Mouse (Mus musculus) intestine, postnatal 0 days (tissue): Measurements from ENCODE around the gene St7l. TPM values are rescaled to one million over a fixed set of nuclear protein-coding genes. Genes with fewer than 3 reads are reported as not detected.

ENCODE experiments used
- ATAC-seq: fragments of 200-750 bp; cut with Nextera tagmentation; 2 replicates; pipeline ENCODE4 v1.8.0; 2017; ENCODE audit warnings: mild to moderate bottlenecking, moderate TSS enrichment, moderate library complexity
- H3K27ac ChIP-seq: fragments of 300-500 bp; sonication (generic); 2 replicates; pipeline ENCODE4 v1.5.1; 2014; ENCODE audit warnings: mild to moderate bottlenecking, low read depth, low read length, moderate library complexity
- H3K27me3 ChIP-seq: fragments of 300-500 bp; sonication (generic); replicated peaks from 2 replicates; pipeline ENCODE4 v1.6.1; 2014; ENCODE audit warnings: low read length, mixed read lengths; ENCODE audit not compliant: control insufficient read depth, insufficient read depth
- H3K36me3 ChIP-seq: fragments of 300-500 bp; sonication (generic); 2 replicates; pipeline ENCODE4 v1.6.1; 2014; ENCODE audit warnings: mild to moderate bottlenecking, moderate library complexity; ENCODE audit not compliant: control insufficient read depth, insufficient read depth
- H3K4me1 ChIP-seq: fragments of 300-500 bp; sonication (generic); replicated peaks from 2 replicates; pipeline ENCODE4 v1.6.1; 2014; ENCODE audit warnings: antibody characterized with exemption, low read length, mixed read lengths; ENCODE audit not compliant: control insufficient read depth, insufficient read depth
- H3K4me2 ChIP-seq: fragments of 300-500 bp; sonication (generic); replicated peaks from 2 replicates; pipeline ENCODE4 v1.6.1; 2014; ENCODE audit warnings: low read depth, mild to moderate bottlenecking, moderate library complexity
- H3K4me3 ChIP-seq: fragments of 300-500 bp; sonication (generic); 2 replicates; pipeline ENCODE4 v1.5.1; 2014; ENCODE audit warnings: low read depth, low read length
- H3K9ac ChIP-seq: fragments of 300-500 bp; sonication (generic); 2 replicates; pipeline ENCODE4 v1.6.1; 2014; ENCODE audit warnings: mild to moderate bottlenecking, low read depth, low read length
- H3K9me3 ChIP-seq: fragments of 300-500 bp; sonication (generic); 2 replicates; pipeline ENCODE4 v1.6.1; 2016; ENCODE audit warnings: mixed run types; ENCODE audit not compliant: control insufficient read depth
- CTCF ChIP-seq: sonication (generic); IDR thresholded peaks from 2 replicates; pipeline ENCODE4 v1.5.1; 2016; ENCODE audit warnings: low read depth, mild to moderate bottlenecking, control low read depth, antibody characterized with exemption, moderate library complexity
- WGBS: fragments of 180-500 bp; shearing (Covaris S2); extraction: QIAGEN DNeasy Blood & Tissue Kit; methylation state at CpG from one replicate; pipeline ENCODE4 v1.1.7; 2014; 5-methylcytosine and 5-hydroxymethylcytosine counted together
- polyA plus RNA-seq: library from polyadenylated mRNA; unstranded; fragments of >200 nt; fragmentation: Nextera tagmentation; extraction: Ambion mirVana; gene quantifications from 2 replicates; pipeline ENCODE4 v1.2.1, GENCODE M21; 2015

The St7l gene
- 19.9 and 21.9 TPM in 2 replicates for polyA plus RNA-seq

GRCm38 (mm10) chr3:104863786-104864650 is at the start of gene St7l, which contains the start of gene Capza1:
TSS of gene St7l (plus strand) at chr3:104864005.
TSS of gene Capza1 (minus strand) at chr3:104864505.
- Histone ChIP-seq H3K27me3 (no peaks in the 10 kb centered on the region), H3K9me3 (no peaks in the 10 kb centered on the region), H3K4me1 (no peaks in the 10 kb centered on the region; the same call in 1 of the 2 replicates), H3K9ac (peak within 1 kb of the TSS; percentile 97), H3K4me2 (peak within 1 kb of the TSS; percentile 75), H3K4me3 (peak within 1 kb of the TSS; percentile 98), H3K36me3 (no peaks in the 10 kb centered on the region; the same call in 1 of the 2 replicates), H3K27ac (peak within 1 kb of the TSS; percentile 99)
- ATAC-seq: peak; percentile 94
- under 1% methylated on average over 43 of the region's 43 CpGs for WGBS
- TF ChIP-seq CTCF: no peak

GRCm38 (mm10) chr3:104814746-104815145 is 49.1 kb upstream of the St7l start:
- Histone ChIP-seq H3K27me3 (no peaks in the 10 kb centered on the region), H3K9me3 (no peaks in the 10 kb centered on the region), H3K4me2 (no peak overlapping the region), H3K36me3 (peaks cover 4% of the 10 kb centered on the region; the same call in 1 of the 2 replicates), H3K4me3 (no peak overlapping the region), H3K27ac (no peak overlapping the region), H3K4me1 (0 out of 2 replicates have a peak, but pooled peaks cover 6% of the 10 kb centered on the region), H3K9ac (no peak overlapping the region)
- no peak for TF ChIP-seq CTCF
- no peak for ATAC-seq
- WGBS: 95% methylated on average over 1 of the region's 1 CpGs

- Histone ChIP-seq H3K9ac (no peak overlapping the region), H3K36me3 (peaks cover 4% of the 10 kb centered on the region; the same call in 1 of the 2 replicates), H3K4me2 (peak overlapping the region; percentile 30; the same call in 1 of the 2 replicates), H3K9me3 (no peaks in the 10 kb centered on the region), H3K4me1 (0 out of 2 replicates have a peak, but pooled peaks cover 6% of the 10 kb centered on the region), H3K27ac (no peak overlapping the region), H3K27me3 (no peaks in the 10 kb centered on the region), H3K4me3 (no peak overlapping the region)
- no peak for ATAC-seq
- TF ChIP-seq CTCF: no peak
- 69% methylated on average over 2 of the region's 2 CpGs for WGBS
These were observed 48.5 kb upstream of the St7l start for GRCm38 (mm10) chr3:104815346-104815745.

GRCm38 (mm10) chr3:104816130-104816529 is 47.7 kb upstream of the St7l start:
- peak; percentile 46 for TF ChIP-seq CTCF
- no peak for ATAC-seq
- Histone ChIP-seq H3K36me3 (peaks cover 4% of the 10 kb centered on the region; the same call in 1 of the 2 replicates), H3K9ac (no peak overlapping the region), H3K4me2 (peak overlapping the region; percentile 74), H3K9me3 (no peaks in the 10 kb centered on the region), H3K27me3 (no peaks in the 10 kb centered on the region), H3K4me3 (no peak overlapping the region), H3K4me1 (0 out of 2 replicates have a peak, but pooled peaks cover 6% of the 10 kb centered on the region), H3K27ac (no peak overlapping the region)
- WGBS: 90% methylated on average over 7 of the region's 7 CpGs

- H3K27ac ChIP-seq: peak overlapping the region; percentile 96
- peak; percentile 35; the same call in 1 of the 2 replicates for TF ChIP-seq CTCF
- H3K4me1 ChIP-seq: 0 out of 2 replicates have a peak, but pooled peaks cover 13% of the 10 kb centered on the region
- peak; percentile 36 for ATAC-seq
- H3K4me2 ChIP-seq: peak overlapping the region; percentile 74
- H3K9me3 ChIP-seq: no peaks in the 10 kb centered on the region
- 0 out of 2 replicates have a peak, but pooled peaks cover 10% of the 10 kb centered on the region for H3K36me3 ChIP-seq
- H3K4me3 ChIP-seq: peak overlapping the region; percentile 80
- no peaks in the 10 kb centered on the region for H3K27me3 ChIP-seq
- peak overlapping the region; percentile 91 for H3K9ac ChIP-seq
- WGBS: under 1% methylated on average over 46 of the region's 46 CpGs
These were observed 46.3 kb upstream of the St7l start for GRCm38 (mm10) chr3:104817481-104817990.
